13 mouse cellular contexts compared by ENCODE assay signal in genomic region chr3:95003273-95003672, GRCm38 (mm10).
"Had no signal": no experiment of that assay in that cellular context is flagged by ENCODE, and none has a peak within 500 bp of the region (broad histone marks: within the 10 kb centered on the region; RNA-seq: fewer than 3 reads in every experiment).

No protein-coding gene starts in this region.

- ATAC-seq: liver, postnatal 0 days; lung, postnatal 0 days had no signal

- H3K27ac ChIP-seq: liver, embryonic 14.5 days; stomach, postnatal 0 days had no signal

- H3K9ac ChIP-seq: liver, embryonic 14.5 days; liver, postnatal 0 days; lung, embryonic 14.5 days had no signal

- H3K4me3 ChIP-seq: left cerebral cortex, adult 2 months had no signal

- DNase-seq: kidney, adult 9 months; kidney, postnatal 14 days; kidney, postnatal 4 days; layer of hippocampus, adult 9-11 months; layer of hippocampus, postnatal 36 days; liver, postnatal 0 days; lung, embryonic 14.5 days; right cerebral cortex, postnatal 4 days; thymus, postnatal 25 days had no signal

- H3K4me2 ChIP-seq: lung, embryonic 14.5 days had no signal
